Mouse (Mus musculus) midbrain, postnatal 0 days (tissue): Measurements from ENCODE around the gene Selenof. TPM values are rescaled to one million over a fixed set of nuclear protein-coding genes. Genes with fewer than 3 reads are reported as not detected.

ENCODE experiments used
- ATAC-seq: fragments of 200-750 bp; cut with Nextera tagmentation; 2 replicates; pipeline ENCODE4 v1.8.0; 2017; ENCODE audit warnings: moderate number of reproducible peaks, mild to moderate bottlenecking, moderate TSS enrichment, moderate library complexity; ENCODE audit not compliant: low FRiP score
- DNase-seq: peaks from one replicate; pipeline ENCODE4 v3.0.0-alpha.2; 2015; ENCODE audit warnings: low spot score
- H3K27ac ChIP-seq: fragments of 300-500 bp; sonication (generic); 2 replicates; pipeline ENCODE4 v1.5.1; 2014; ENCODE audit warnings: low read depth, mild to moderate bottlenecking, low read length, mixed read lengths
- H3K27me3 ChIP-seq: fragments of 300-500 bp; sonication (generic); 2 replicates; pipeline ENCODE4 v1.6.1; 2014; ENCODE audit warnings: low read length, control low read depth, mixed read lengths; ENCODE audit not compliant: insufficient read depth
- H3K36me3 ChIP-seq: fragments of 300-500 bp; sonication (generic); 2 replicates; pipeline ENCODE4 v1.6.1; 2014; ENCODE audit warnings: low read length, control low read depth, mixed read lengths; ENCODE audit not compliant: insufficient read depth
- H3K4me1 ChIP-seq: fragments of 300-500 bp; sonication (generic); 2 replicates; pipeline ENCODE4 v1.6.1; 2014; ENCODE audit warnings: mild to moderate bottlenecking, control low read depth, antibody characterized with exemption, low read length, mixed read lengths; ENCODE audit not compliant: insufficient read depth
- H3K4me2 ChIP-seq: fragments of 300-500 bp; sonication (generic); 2 replicates; pipeline ENCODE4 v1.6.1; 2014; ENCODE audit warnings: low read depth, mild to moderate bottlenecking, low read length, mixed read lengths; ENCODE audit not compliant: poor library complexity, severe bottlenecking
- H3K4me3 ChIP-seq: fragments of 300-500 bp; sonication (generic); 2 replicates; pipeline ENCODE4 v1.5.1; 2014; ENCODE audit warnings: low read depth, mild to moderate bottlenecking, low read length, moderate library complexity
- H3K9ac ChIP-seq: fragments of 300-500 bp; sonication (generic); replicated peaks from 2 replicates; pipeline ENCODE4 v1.6.1; 2014; ENCODE audit warnings: mild to moderate bottlenecking, low read length, moderate library complexity, mixed read lengths; ENCODE audit not compliant: poor library complexity, severe bottlenecking
- H3K9me3 ChIP-seq: fragments of 300-500 bp; sonication (generic); 2 replicates; pipeline ENCODE4 v1.6.1; 2016; ENCODE audit warnings: low read length, control low read depth
- CTCF ChIP-seq: IDR thresholded peaks from 2 replicates; pipeline ENCODE4 v1.5.1; 2016; ENCODE audit warnings: antibody characterized with exemption, mild to moderate bottlenecking
- WGBS: fragments of 180-500 bp; shearing (Covaris S2); extraction: QIAGEN DNeasy Blood & Tissue Kit; methylation state at CpG from one replicate; pipeline ENCODE4 v1.1.7; 2014; 5-methylcytosine and 5-hydroxymethylcytosine counted together
- polyA plus RNA-seq: library from polyadenylated mRNA; unstranded; fragments of >200 nt; fragmentation: Nextera tagmentation; extraction: Ambion mirVana; gene quantifications from 2 replicates; pipeline ENCODE4 v1.2.1, GENCODE M21; 2015
- total RNA-seq: library from RNA; depleted of rRNA; stranded (reverse); fragments of >200 nt; gene quantifications from 2 replicates; pipeline ENCODE4 v1.2.3, GENCODE M21; 2014

Selenof gene
- total and polyA plus RNA-seq, 2 experiments from 2014 or later, result 287 to 596 TPM

- ATAC-seq (no peak), DNase-seq (no peak)
- peak; percentile 41 for TF ChIP-seq CTCF
- Histone ChIP-seq H3K27ac (no peak overlapping the region), H3K9me3 (no peaks in the 10 kb centered on the region), H3K4me2 (no peak overlapping the region), H3K9ac (no peak overlapping the region), H3K27me3 (no peaks in the 10 kb centered on the region), H3K36me3 (no peaks in the 10 kb centered on the region), H3K4me3 (no peak overlapping the region), H3K4me1 (0 out of 2 replicates have a peak, but pooled peaks cover 2% of the 10 kb centered on the region)
- WGBS, result 72% methylated on average over 4 of the region's 4 CpGs
These were observed 36.3 kb downstream of the Selenof start for GRCm38 (mm10) chr3:144606449-144606848.

GRCm38 (mm10) chr3:144608090-144608489 is 38.0 kb downstream of the Selenof start:
- no peak for DNase-seq
- Histone ChIP-seq H3K27ac (no peak overlapping the region), H3K36me3 (no peaks in the 10 kb centered on the region), H3K9ac (no peak overlapping the region), H3K4me1 (0 out of 2 replicates have a peak, but pooled peaks cover 2% of the 10 kb centered on the region), H3K9me3 (no peaks in the 10 kb centered on the region), H3K27me3 (no peaks in the 10 kb centered on the region), H3K4me3 (no peak overlapping the region), H3K4me2 (no peak overlapping the region)
- no peak for ATAC-seq
- WGBS, result 95% methylated on average over 5 of the region's 5 CpGs
- TF ChIP-seq CTCF, result no peak

- Histone ChIP-seq H3K27me3 (no peaks in the 10 kb centered on the region), H3K27ac (no peak overlapping the region), H3K9ac (no peak overlapping the region), H3K4me1 (no peaks in the 10 kb centered on the region), H3K36me3 (no peaks in the 10 kb centered on the region), H3K4me2 (no peak overlapping the region), H3K4me3 (no peak overlapping the region), H3K9me3 (no peaks in the 10 kb centered on the region)
- DNase-seq, result no peak
- WGBS, result 39% methylated on average over 5 of the region's 5 CpGs
- TF ChIP-seq CTCF, result no peak
- ATAC-seq, result no peak
These were observed 40.7 kb downstream of the Selenof start for GRCm38 (mm10) chr3:144610759-144611158.

GRCm38 (mm10) chr3:144611626-144612271 is 41.6 kb downstream of the Selenof start:
- 40% methylated on average over 8 of the region's 8 CpGs for WGBS
- Histone ChIP-seq H3K4me3 (no peak overlapping the region), H3K4me2 (no peak overlapping the region), H3K9me3 (no peaks in the 10 kb centered on the region), H3K4me1 (no peaks in the 10 kb centered on the region), H3K9ac (no peak overlapping the region), H3K36me3 (no peaks in the 10 kb centered on the region), H3K27ac (no peak overlapping the region), H3K27me3 (no peaks in the 10 kb centered on the region)
- TF ChIP-seq CTCF, result no peak
- ATAC-seq (no peak), DNase-seq (peak; percentile 10)

GRCm38 (mm10) chr3:144612382-144612781 is 42.3 kb downstream of the Selenof start:
- Histone ChIP-seq H3K27me3 (no peaks in the 10 kb centered on the region), H3K4me1 (no peaks in the 10 kb centered on the region), H3K36me3 (no peaks in the 10 kb centered on the region), H3K4me2 (no peak overlapping the region), H3K9ac (no peak overlapping the region), H3K9me3 (no peaks in the 10 kb centered on the region), H3K4me3 (no peak overlapping the region), H3K27ac (no peak overlapping the region)
- WGBS, result 73% methylated on average over 6 of the region's 6 CpGs
- DNase-seq (no peak), ATAC-seq (no peak)
- TF ChIP-seq CTCF, result no peak

- H3K4me3 ChIP-seq, result no peak overlapping the region
- H3K27me3 ChIP-seq, result no peaks in the 10 kb centered on the region
- no peak overlapping the region for H3K9ac ChIP-seq
- no peaks in the 10 kb centered on the region for H3K4me1 ChIP-seq
- no peak overlapping the region for H3K27ac ChIP-seq
- no peaks in the 10 kb centered on the region for H3K36me3 ChIP-seq
- no peak for DNase-seq
- no peaks in the 10 kb centered on the region for H3K9me3 ChIP-seq
- WGBS, result 79% methylated on average over 6 of the region's 6 CpGs
- no peak for ATAC-seq
- TF ChIP-seq CTCF, result no peak
- no peak overlapping the region for H3K4me2 ChIP-seq
These were observed 44.2 kb downstream of the Selenof start for GRCm38 (mm10) chr3:144614277-144614676.
